Mouse (Mus musculus): ENCODE results near the gene Bcs1l. TPM values are rescaled to one million over a fixed set of nuclear protein-coding genes. Genes with fewer than 3 reads are reported as not detected.

Gene Bcs1l
- polyA plus RNA-seq, 1 experiment from 2014 or later, result 21.3 TPM

DNA sequence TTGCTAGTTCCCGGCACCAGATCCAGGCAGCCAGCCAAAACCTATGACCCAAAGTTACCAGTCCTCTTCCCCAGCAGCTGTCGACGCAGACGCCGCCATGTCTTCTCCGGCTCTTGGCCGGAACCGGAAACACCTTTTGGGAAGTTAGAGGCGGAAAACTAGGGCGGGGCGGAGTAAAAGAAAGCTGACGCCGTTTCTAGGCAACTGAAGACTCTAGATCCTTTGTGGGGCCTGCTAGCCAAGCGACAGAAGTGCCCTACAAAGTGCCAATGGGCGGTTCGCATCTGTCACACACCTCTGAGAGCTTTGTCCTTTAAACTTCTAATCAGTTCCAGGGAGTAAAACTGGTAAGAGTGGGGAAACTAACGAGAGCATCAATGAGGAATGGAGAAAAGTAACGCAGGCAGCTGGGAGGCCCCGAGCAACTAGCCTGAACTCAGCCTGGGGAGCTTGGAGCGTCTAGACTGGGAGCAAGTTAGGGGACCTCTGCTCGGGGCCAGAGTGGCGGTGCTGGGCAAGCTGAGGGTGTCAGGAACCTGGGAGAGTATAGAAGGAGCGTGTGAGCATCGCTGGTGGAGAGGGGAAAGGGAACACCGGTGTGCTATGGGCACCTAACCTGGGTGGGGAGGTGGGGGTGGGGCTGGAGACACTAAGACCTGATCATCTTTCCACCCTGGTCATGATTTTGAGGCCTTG, 13.3 kb downstream of the Bcs1l start, which contains the start of the genes Rnf25 and Stk36:
Rnf25 (minus strand) TSS at position 131 of the 696 bp plus-strand sequence.
Stk36 (plus strand) TSS at position 179 of the 696 bp plus-strand sequence.
- Histone ChIP-seq H3K36me3 (ENCODE audit: insufficient read depth) (peaks cover 24% of the 10 kb centered on the region), H3K9ac (peak within 1 kb of the TSS; percentile 79), H3K27ac (ENCODE audit: low read depth) (peak within 1 kb of the TSS; percentile 9; the same call in 1 of the 2 replicates), H3K4me2 (peak within 1 kb of the TSS; percentile 76), H3K4me3 (ENCODE audit: low read depth, low read length) (peak within 1 kb of the TSS; percentile 89), H3K27me3 (ENCODE audit: insufficient read depth, low read length) (no peaks in the 10 kb centered on the region), H3K9me3 (ENCODE audit: low read depth, low read length) (no peaks in the 10 kb centered on the region), H3K4me1 (ENCODE audit: insufficient read depth) (no peaks in the 10 kb centered on the region)
- ATAC-seq (ENCODE audit: insufficient read depth) (peak; percentile 85), DNase-seq (peak; percentile 95)
- WGBS, result 8% methylated on average over 25 of the region's 25 CpGs
- no peak for TF ChIP-seq CTCF (IDR thresholded peaks at IDR 0.05; ENCODE audit: low read depth)

- TF ChIP-seq CTCF (IDR thresholded peaks at IDR 0.05; ENCODE audit: low read depth), result no peak
- H3K27ac ChIP-seq (ENCODE audit: low read depth), result no peak overlapping the region
Observed at GRCm38 (mm10) chr1:74624183-74624582, 36.1 kb downstream of the Bcs1l start.

DNA sequence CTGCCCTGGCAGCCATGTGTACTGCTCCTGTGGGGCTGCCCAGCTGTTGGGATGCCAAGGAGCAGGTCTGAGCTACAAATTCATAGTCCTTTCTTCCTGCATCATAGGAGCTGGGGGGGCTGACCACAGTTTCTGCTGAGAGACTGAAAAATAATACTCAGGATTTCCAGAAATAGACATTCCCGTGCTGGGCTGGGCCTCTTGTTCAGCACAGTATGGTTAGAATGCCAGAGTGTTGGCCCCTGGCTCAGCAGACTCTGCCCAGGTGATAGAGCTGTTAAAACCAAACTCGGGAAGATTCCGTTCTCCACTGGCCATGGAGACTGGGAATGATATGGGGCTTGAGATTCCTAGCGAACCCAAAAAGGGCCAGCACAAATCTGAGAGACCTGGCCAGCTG, 38.0 kb downstream of the Bcs1l start:
- H3K9ac ChIP-seq, result no peak overlapping the region
- H3K4me2 ChIP-seq, result no peak overlapping the region
- H3K27ac ChIP-seq (ENCODE audit: low read depth), result no peak overlapping the region
- H3K36me3 ChIP-seq (ENCODE audit: insufficient read depth), result no peaks in the 10 kb centered on the region
- no peaks in the 10 kb centered on the region for H3K4me1 ChIP-seq (ENCODE audit: insufficient read depth)
- no peak for TF ChIP-seq CTCF (IDR thresholded peaks at IDR 0.05; ENCODE audit: low read depth)
- ATAC-seq (ENCODE audit: insufficient read depth), result no peak
- 78% methylated on average over 4 of the region's 4 CpGs for WGBS
- no peak overlapping the region for H3K4me3 ChIP-seq (ENCODE audit: low read depth, low read length)
- DNase-seq, result no peak
- no peaks in the 10 kb centered on the region for H3K27me3 ChIP-seq (ENCODE audit: insufficient read depth, low read length)
- H3K9me3 ChIP-seq (ENCODE audit: low read depth, low read length), result no peaks in the 10 kb centered on the region

More at GRCm38 (mm10) chr1:74624183-74624582, 36.1 kb downstream of the Bcs1l start:
- Histone ChIP-seq H3K4me2 (no peak overlapping the region), H3K4me1 (ENCODE audit: insufficient read depth) (no peaks in the 10 kb centered on the region), H3K27me3 (ENCODE audit: insufficient read depth, low read length) (no peaks in the 10 kb centered on the region), H3K9ac (no peak overlapping the region), H3K36me3 (ENCODE audit: insufficient read depth) (no peaks in the 10 kb centered on the region), H3K4me3 (ENCODE audit: low read depth, low read length) (no peak overlapping the region), H3K9me3 (ENCODE audit: low read depth, low read length) (no peaks in the 10 kb centered on the region)
- no peak for DNase-seq
- WGBS, result 72% methylated on average over 1 of the region's 1 CpGs
- no peak for ATAC-seq (ENCODE audit: insufficient read depth)

- Histone ChIP-seq H3K4me1 (ENCODE audit: insufficient read depth) (no peaks in the 10 kb centered on the region), H3K36me3 (ENCODE audit: insufficient read depth) (no peaks in the 10 kb centered on the region), H3K9me3 (ENCODE audit: low read depth, low read length) (no peaks in the 10 kb centered on the region), H3K27ac (ENCODE audit: low read depth) (no peak overlapping the region), H3K9ac (no peak overlapping the region), H3K27me3 (ENCODE audit: insufficient read depth, low read length) (no peaks in the 10 kb centered on the region), H3K4me3 (ENCODE audit: low read depth, low read length) (no peak overlapping the region), H3K4me2 (no peak overlapping the region)
- no peak for ATAC-seq (ENCODE audit: insufficient read depth)
- DNase-seq, result peak; percentile 15
- no peak for TF ChIP-seq CTCF (IDR thresholded peaks at IDR 0.05; ENCODE audit: low read depth)
- WGBS, result 29% methylated on average over 7 of the region's 7 CpGs
Observed at GRCm38 (mm10) chr1:74628001-74628400, 39.9 kb downstream of the Bcs1l start.

- ATAC-seq (ENCODE audit: insufficient read depth), result no peak
- WGBS, result 81% methylated on average over 4 of the region's 4 CpGs
Observed at GRCm38 (mm10) chr1:74632734-74633133, 44.6 kb downstream of the Bcs1l start.

More at GRCm38 (mm10) chr1:74632734-74633133, 44.6 kb downstream of the Bcs1l start:
- no peak for TF ChIP-seq CTCF (IDR thresholded peaks at IDR 0.05; ENCODE audit: low read depth)
- no peak overlapping the region for H3K27ac ChIP-seq (ENCODE audit: low read depth)
- H3K27me3 ChIP-seq (ENCODE audit: insufficient read depth, low read length), result no peaks in the 10 kb centered on the region
- no peak overlapping the region for H3K9ac ChIP-seq
- no peak overlapping the region for H3K4me2 ChIP-seq
- H3K36me3 ChIP-seq (ENCODE audit: insufficient read depth), result no peaks in the 10 kb centered on the region
- no peaks in the 10 kb centered on the region for H3K9me3 ChIP-seq (ENCODE audit: low read depth, low read length)
- no peak overlapping the region for H3K4me3 ChIP-seq (ENCODE audit: low read depth, low read length)
- H3K4me1 ChIP-seq (ENCODE audit: insufficient read depth), result no peaks in the 10 kb centered on the region
- no peak for DNase-seq

Small RNAs within 50 kb of the gene (microRNA-seq; reads per million reads assigned to microRNA genes)
- not detected for gene Gm25035 (ENCODE audit: borderline number of aligned reads)

Other genes with a start within 250 kb of the Bcs1l start
- 0.62 and 0.63 TPM in 2 replicates for gene Catip, start 226.2 kb upstream of the Bcs1l start, polyA plus RNA-seq (2014; fragmentation: Nextera tagmentation; extraction: Ambion mirVana)
- 3.1 and 3.5 TPM in 2 replicates for gene Slc11a1, start 213.1 kb upstream of the Bcs1l start, polyA plus RNA-seq (2014; fragmentation: Nextera tagmentation; extraction: Ambion mirVana)
- gene Ctdsp1, start 196.8 kb upstream of the Bcs1l start, polyA plus RNA-seq (2014; fragmentation: Nextera tagmentation; extraction: Ambion mirVana), result 99.4 and 102 TPM in 2 replicates
- gene Vil1, start 178.9 kb upstream of the Bcs1l start, polyA plus RNA-seq (2014; fragmentation: Nextera tagmentation; extraction: Ambion mirVana), result 0.42 and 0.43 TPM in 2 replicates
- 85.4 and 87.6 TPM in 2 replicates for gene Cnot9, start 82.2 kb upstream of the Bcs1l start, polyA plus RNA-seq (2014; fragmentation: Nextera tagmentation; extraction: Ambion mirVana)
- 0.45 and 0.68 TPM in 2 replicates for gene Plcd4, start 45.4 kb upstream of the Bcs1l start, polyA plus RNA-seq (2014; fragmentation: Nextera tagmentation; extraction: Ambion mirVana)
- gene Usp37, start 44.0 kb upstream of the Bcs1l start, polyA plus RNA-seq (2014; fragmentation: Nextera tagmentation; extraction: Ambion mirVana), result 40.4 and 41.2 TPM in 2 replicates
- 9.9 and 11.6 TPM in 2 replicates for gene Zfp142, start within 50 bp of the Bcs1l start, polyA plus RNA-seq (2014; fragmentation: Nextera tagmentation; extraction: Ambion mirVana)
- 5.3 and 7.5 TPM in 2 replicates for gene Rnf25, start 13.1 kb downstream of the Bcs1l start, polyA plus RNA-seq (2014; fragmentation: Nextera tagmentation; extraction: Ambion mirVana)
- 5.8 and 7.4 TPM in 2 replicates for gene Stk36, start 13.2 kb downstream of the Bcs1l start, polyA plus RNA-seq (2014; fragmentation: Nextera tagmentation; extraction: Ambion mirVana)
- gene Ttll4, start 73.5 kb downstream of the Bcs1l start, polyA plus RNA-seq (2014; fragmentation: Nextera tagmentation; extraction: Ambion mirVana), result 32.6 and 37.9 TPM in 2 replicates
- 1.9 and 2.2 TPM in 2 replicates for gene Cyp27a1, start 125.3 kb downstream of the Bcs1l start, polyA plus RNA-seq (2014; fragmentation: Nextera tagmentation; extraction: Ambion mirVana)
- gene Prkag3, start 160.9 kb downstream of the Bcs1l start, polyA plus RNA-seq (2014; fragmentation: Nextera tagmentation; extraction: Ambion mirVana), result 0.12 and 0.29 TPM in 2 replicates
- gene Wnt6, start 183.6 kb downstream of the Bcs1l start, polyA plus RNA-seq (2014; fragmentation: Nextera tagmentation; extraction: Ambion mirVana), result 0.53 and 0.57 TPM in 2 replicates
- not detected in 2 replicates for gene Wnt10a, start 203.2 kb downstream of the Bcs1l start, polyA plus RNA-seq (2014; fragmentation: Nextera tagmentation; extraction: Ambion mirVana)

Measured in lung, embryonic 14.5 days (tissue).